Mouse (Mus musculus): ENCODE data around the gene Gm10715.
"Not testable (repeated sequence)": the region's sequence is repeated elsewhere in the genome, so short reads cannot be mapped to it uniquely, and the experiment has no call there.

GRCm38 (mm10) chr9:3025653-3026052, 11.0 kb upstream of the Gm10715 start:
- TF ChIP-seq MAFK (IDR thresholded peaks at IDR 0.05; ENCODE audit: insufficient read depth, low read depth, low read length); ZNF384 (IDR thresholded peaks at IDR 0.05; ENCODE audit: low read depth, low read length); CHD2 (IDR thresholded peaks at IDR 0.05; ENCODE audit: low read depth, low read length); ZC3H11A (IDR thresholded peaks at IDR 0.05; ENCODE audit: borderline replicate concordance, low read depth, low read length): not testable (repeated sequence)

Measured in ES-E14 (cell line).